Mouse (Mus musculus) heart, postnatal 36 days (tissue): Measurements from ENCODE around the gene Svep1. TPM values are rescaled to one million over a fixed set of nuclear protein-coding genes. Genes with fewer than 3 reads are reported as not detected.

Experiments
- DNase-seq, 2 experiments: peaks; one replicate each; pipeline ENCODE4 v3.0.0; 2021 to 2022
- intact Hi-C: fragments of 180-260 bp; cut with DNase I; formaldehyde crosslinking; loops from one replicate; pipeline ENCODE4 v1.15.1; 2025
- total RNA-seq, 2 experiments: library from RNA; stranded (reverse); gene quantifications; 2 replicates each; pipeline ENCODE4 v1.2.3; 2021

The Svep1 gene
- total RNA-seq, 2 experiments from 2014 or later, result 6.2 to 6.4 TPM

DNA sequence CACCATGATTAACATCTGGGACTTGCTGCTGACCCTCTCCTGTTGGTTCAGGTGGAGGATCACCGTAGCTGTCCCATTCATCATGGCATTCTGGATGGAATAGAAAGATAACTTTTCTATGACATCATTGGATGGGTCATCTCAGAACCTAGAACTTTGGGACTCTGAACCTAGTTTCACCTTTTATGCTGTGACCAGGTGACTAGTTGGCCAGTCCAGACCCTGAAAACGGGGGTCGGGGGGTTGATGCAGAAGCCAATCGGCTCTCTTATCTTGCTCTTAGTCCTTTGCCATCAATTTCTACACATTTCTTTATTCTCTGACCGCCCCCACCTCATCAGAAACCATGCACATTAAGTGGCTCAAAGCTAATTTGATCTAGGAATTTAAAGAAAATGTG lies 197.6 kb downstream of the Svep1 start, which contains the start of gene Txndc8:
TSS of gene Txndc8 (minus strand) at position 101 of the 400 bp plus-strand sequence.
- no peak for DNase-seq

DNA sequence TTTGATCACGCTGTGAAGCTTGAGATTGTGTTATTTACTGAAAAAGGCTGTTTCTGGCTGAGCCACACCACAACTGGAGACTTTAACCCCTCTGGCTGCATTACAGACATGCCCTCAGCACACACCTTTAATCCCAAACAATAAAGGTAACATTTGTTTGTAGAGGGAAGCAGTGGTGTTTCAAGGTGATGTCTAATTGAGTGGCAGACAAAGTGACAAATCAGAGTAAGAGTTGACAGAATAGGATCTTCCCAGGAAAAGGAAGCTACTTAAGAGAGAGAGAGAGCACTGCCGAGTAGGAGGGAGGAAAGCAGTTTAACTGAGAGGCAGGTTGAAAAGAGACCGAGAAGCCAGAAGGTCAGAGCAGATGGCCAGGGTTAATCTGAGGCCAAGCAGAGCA lies 203.2 kb downstream of the Svep1 start:
- intact Hi-C loops, result no loop called here
- no peak for DNase-seq

More for the DNA sequence above, 197.6 kb downstream of the Svep1 start, which contains the start of gene Txndc8:
- intact Hi-C loops, result no loop called here

Other genes with a start within 250 kb of the Svep1 start
- gene Txndc8, start 197.7 kb downstream of the Svep1 start, total RNA-seq, result not detected
- gene Musk, start 79.1 kb upstream of the Svep1 start, total RNA-seq, result under 1 TPM; 0.69 to 0.92 TPM